Mouse (Mus musculus) B cell, adult 62 days (primary cell): ENCODE results near the gene Prl2b1. TPM values are rescaled to one million over a fixed set of nuclear protein-coding genes. Genes with fewer than 3 reads are reported as not detected.

Experiments used
- total RNA-seq: library from RNA; stranded (reverse); gene quantifications from 4 replicates; pipeline ENCODE4 v1.2.4, GENCODE M21; 2023

Gene Prl2b1
- total RNA-seq = not detected in 4 replicates

GRCm38 (mm10) chr13:27390746-27391145 lies at the start of gene Prl2b1:
TSS of gene Prl2b1 (minus strand) at chr13:27390846.

GRCm38 (mm10) chr13:27438588-27438987 lies 47.9 kb upstream of the Prl2b1 start, which contains the start of gene Prl8a6:
TSS of gene Prl8a6 (minus strand) at chr13:27438688.

GRCm38 (mm10) chr13:27345373-27345772 lies 45.3 kb downstream of the Prl2b1 start, which contains the start of gene Prl8a2:
TSS of gene Prl8a2 (plus strand) at chr13:27345673.

Other genes starting within 250 kb of the Prl2b1 start
- gene Prl3d3, start 234.1 kb downstream of the Prl2b1 start, total RNA-seq = not detected in 4 replicates
- not detected in 4 replicates for gene Prl3c1, start 194.2 kb downstream of the Prl2b1 start, total RNA-seq
- not detected in 4 replicates for gene Prl3b1, start 149.0 kb downstream of the Prl2b1 start, total RNA-seq
- not detected in 4 replicates for gene Prl3a1, start 131.4 kb downstream of the Prl2b1 start, total RNA-seq
- not detected in 4 replicates for gene Prl6a1, start 78.2 kb downstream of the Prl2b1 start, total RNA-seq
- gene Prl8a2, start 45.2 kb downstream of the Prl2b1 start, total RNA-seq = not detected in 4 replicates
- not detected in 4 replicates for gene Prl8a6, start 47.8 kb upstream of the Prl2b1 start, total RNA-seq
- gene Prl8a8, start 122.4 kb upstream of the Prl2b1 start, total RNA-seq = not detected in 4 replicates
- gene Prl8a9, start 173.8 kb upstream of the Prl2b1 start, total RNA-seq = not detected in 4 replicates
- gene Prl8a1, start 191.3 kb upstream of the Prl2b1 start, total RNA-seq = not detected in 4 replicates
- not detected in 4 replicates for gene Prl7b1, start 219.7 kb upstream of the Prl2b1 start, total RNA-seq